Comparison of ENCODE assay signal across 12 mouse cellular contexts in genomic region chr1:189731697-189732096, GRCm38 (mm10). TPM values are rescaled to one million over a fixed set of nuclear protein-coding genes. Genes with fewer than 3 reads are reported as not detected.
A peak's percentile ranks its signal among the peaks of the same experiment; 100 is the strongest.
DNase-seq lines count a peak whose midpoint lies in the region; ATAC-seq and TF ChIP-seq lines count a peak whose summit lies in the region.
"Had no signal": no experiment of that assay in that cellular context is flagged by ENCODE, and none has a peak within 500 bp of the region (broad histone marks: within the 10 kb centered on the region; RNA-seq: fewer than 3 reads in every experiment).

No protein-coding gene starts in this region.

- H3K4me2 ChIP-seq in intestine, embryonic 15.5 days (replicated peaks): no peak overlapping the region
- H3K4me2 ChIP-seq in intestine, postnatal 0 days (replicated peaks; ENCODE audit: low read depth): no peak overlapping the region
- H3K4me2 ChIP-seq in embryonic facial prominence, embryonic 13.5 days: peak overlapping the region; percentile 82

- no peaks in the 10 kb centered on the region for H3K27me3 ChIP-seq in intestine, embryonic 15.5 days (replicated peaks)
- peaks cover 3% of the 10 kb centered on the region; the same call in 1 of the 2 replicates for H3K27me3 ChIP-seq in intestine, postnatal 0 days (replicated peaks; ENCODE audit: control insufficient read depth, insufficient read depth, low read length)
- H3K27me3 ChIP-seq in embryonic facial prominence, embryonic 13.5 days: no peaks in the 10 kb centered on the region
- H3K27me3 ChIP-seq in limb, embryonic 10.5 days (ENCODE audit: low read depth, poor library complexity, severe bottlenecking): peaks cover 20% of the 10 kb centered on the region

- no peak overlapping the region for H3K9ac ChIP-seq in intestine, embryonic 15.5 days
- H3K9ac ChIP-seq in intestine, postnatal 0 days (ENCODE audit: low read depth, low read length): no peak overlapping the region
- H3K9ac ChIP-seq in embryonic facial prominence, embryonic 13.5 days: no peak overlapping the region

- WGBS in intestine, embryonic 15.5 days: 63% methylated on average over 10 of the region's 10 CpGs
- WGBS in intestine, postnatal 0 days: 76% methylated on average over 10 of the region's 10 CpGs
- WGBS in embryonic facial prominence, embryonic 13.5 days: 48% methylated on average over 10 of the region's 10 CpGs
- 78% methylated on average over 10 of the region's 10 CpGs for WGBS in limb, embryonic 10.5 days

- TF ChIP-seq CTCF in intestine, postnatal 0 days (IDR thresholded peaks at IDR 0.05; ENCODE audit: low read depth): no peak

- no peak for ATAC-seq in intestine, embryonic 15.5 days
- ATAC-seq in intestine, postnatal 0 days: no peak
- ATAC-seq in embryonic facial prominence, embryonic 13.5 days (ENCODE audit: insufficient number of reproducible peaks, insufficient read depth, low FRiP score, low TSS enrichment, low read depth): no peak
- ATAC-seq: forebrain, embryonic 14.5 days had no signal

- DNase-seq in adrenal gland, postnatal 10 days: peak; percentile 22
- DNase-seq in adrenal gland, adult 18-20 months (ENCODE audit: low spot score in 2 of 2): no peak
- DNase-seq in limb, embryonic 10.5 days (ENCODE audit: low spot score): no peak
- no peak for DNase-seq in urinary bladder, postnatal 4 days (ENCODE audit: low spot score in 2 of 2)
- no peak for DNase-seq in frontal cortex, postnatal 14 days (ENCODE audit: low spot score in 2 of 2)
- DNase-seq: cerebellum, postnatal 36 days; kidney, postnatal 36 days; lung, postnatal 10 days had no signal

- no peaks in the 10 kb centered on the region for H3K9me3 ChIP-seq in intestine, embryonic 15.5 days
- H3K9me3 ChIP-seq in intestine, postnatal 0 days (ENCODE audit: control insufficient read depth): no peaks in the 10 kb centered on the region
- H3K9me3 ChIP-seq in embryonic facial prominence, embryonic 13.5 days: no peaks in the 10 kb centered on the region
- H3K9me3 ChIP-seq in limb, embryonic 10.5 days (replicated peaks): no peaks in the 10 kb centered on the region

- H3K27ac ChIP-seq in intestine, embryonic 15.5 days: peak overlapping the region; percentile 6; the same call in 1 of the 2 replicates
- no peak overlapping the region for H3K27ac ChIP-seq in intestine, postnatal 0 days (ENCODE audit: low read depth, low read length)
- peak overlapping the region; percentile 48 for H3K27ac ChIP-seq in embryonic facial prominence, embryonic 13.5 days
- peak overlapping the region; percentile 61 for H3K27ac ChIP-seq in limb, embryonic 10.5 days

- peaks cover 19% of the 10 kb centered on the region for H3K4me1 ChIP-seq in intestine, embryonic 15.5 days (replicated peaks)
- no peaks in the 10 kb centered on the region for H3K4me1 ChIP-seq in intestine, postnatal 0 days (replicated peaks; ENCODE audit: control insufficient read depth, insufficient read depth, low read length)
- peaks cover 47% of the 10 kb centered on the region for H3K4me1 ChIP-seq in embryonic facial prominence, embryonic 13.5 days
- H3K4me1 ChIP-seq in limb, embryonic 10.5 days: peaks cover 56% of the 10 kb centered on the region

- no peak overlapping the region for H3K4me3 ChIP-seq in intestine, embryonic 15.5 days (replicated peaks)
- H3K4me3 ChIP-seq in intestine, postnatal 0 days (ENCODE audit: low read depth, low read length): no peak overlapping the region
- peak overlapping the region; percentile 89; the same call in 1 of the 2 replicates for H3K4me3 ChIP-seq in embryonic facial prominence, embryonic 13.5 days
- H3K4me3 ChIP-seq in limb, embryonic 10.5 days: no peak overlapping the region

- H3K36me3 ChIP-seq in intestine, embryonic 15.5 days: no peaks in the 10 kb centered on the region
- H3K36me3 ChIP-seq in intestine, postnatal 0 days (ENCODE audit: control insufficient read depth, insufficient read depth): no peaks in the 10 kb centered on the region
- 0 out of 2 replicates have a peak, but pooled peaks cover 4% of the 10 kb centered on the region for H3K36me3 ChIP-seq in embryonic facial prominence, embryonic 13.5 days
- 0 out of 2 replicates have a peak, but pooled peaks cover 3% of the 10 kb centered on the region for H3K36me3 ChIP-seq in limb, embryonic 10.5 days

RNA-seq across cellular contexts. Expression of gene Ptpn14, which starts 3.6 kb away (rescaled TPM):
- total RNA-seq in adrenal gland, postnatal 10 days (2021): 10 to 100 TPM; 24.1 to 27.7 TPM
- 10 to 100 TPM; 13.5 to 19.8 TPM for total RNA-seq in adrenal gland, adult 18-20 months (2021)
- polyA plus RNA-seq in intestine, embryonic 15.5 days (2015; fragmentation: Nextera tagmentation; extraction: Ambion mirVana): 4.9 and 6.2 TPM in 2 replicates
- 1.5 and 1.9 TPM in 2 replicates for polyA plus RNA-seq in intestine, postnatal 0 days (2015; fragmentation: Nextera tagmentation; extraction: Ambion mirVana)
- 13.9 and 14.0 TPM in 2 replicates for polyA plus RNA-seq in embryonic facial prominence, embryonic 13.5 days (2015; fragmentation: Nextera tagmentation; extraction: Ambion mirVana)
- polyA plus RNA-seq in limb, embryonic 10.5 days (2016; fragmentation: Nextera tagmentation; extraction: Ambion mirVana): 5.4 and 6.3 TPM in 2 replicates

RNA-seq across cellular contexts. Expression of gene Cenpf, which starts 43.8 kb away (rescaled TPM):
- total RNA-seq in adrenal gland, postnatal 10 days (2021): 10 to 100 TPM; 12.0 to 16.0 TPM
- 1 to 10 TPM in 1 of 2 experiments, under 1 TPM in 1; 0.86 to 1.4 TPM for total RNA-seq in adrenal gland, adult 18-20 months (2021)
- 60.6 and 72.0 TPM in 2 replicates for polyA plus RNA-seq in intestine, embryonic 15.5 days (2015; fragmentation: Nextera tagmentation; extraction: Ambion mirVana)
- polyA plus RNA-seq in intestine, postnatal 0 days (2015; fragmentation: Nextera tagmentation; extraction: Ambion mirVana): 17.8 and 18.9 TPM in 2 replicates
- 102 and 103 TPM in 2 replicates for polyA plus RNA-seq in embryonic facial prominence, embryonic 13.5 days (2015; fragmentation: Nextera tagmentation; extraction: Ambion mirVana)
- 78.5 and 93.0 TPM in 2 replicates for polyA plus RNA-seq in limb, embryonic 10.5 days (2016; fragmentation: Nextera tagmentation; extraction: Ambion mirVana)
